Mouse (Mus musculus) midbrain, embryonic 11.5 days (tissue): ENCODE results near the gene Igfbp3. TPM values are rescaled to one million over a fixed set of nuclear protein-coding genes. Genes with fewer than 3 reads are reported as not detected.
"Not testable (repeated sequence)": the region's sequence is repeated elsewhere in the genome, so short reads cannot be mapped to it uniquely, and the experiment has no call there.

Experiments
- ATAC-seq: fragments of 200-750 bp; cut with Nextera tagmentation; 2 replicates; pipeline ENCODE4 v1.8.0; 2017; ENCODE audit warnings: moderate TSS enrichment, moderate library complexity; ENCODE audit not compliant: low FRiP score
- DNase-seq: peaks from one replicate; pipeline ENCODE4 v3.0.0; 2015; ENCODE audit warnings: low spot score; ENCODE audit errors: missing footprints
- H3K27ac ChIP-seq: fragments of 300-500 bp; sonication (generic); 2 replicates; pipeline ENCODE4 v1.5.1; 2014; ENCODE audit warnings: low read depth, low read length
- H3K27me3 ChIP-seq: fragments of 300-500 bp; sonication (generic); 2 replicates; pipeline ENCODE4 v1.6.1; 2014; ENCODE audit warnings: mild to moderate bottlenecking, low read length, moderate library complexity, mixed read lengths; ENCODE audit not compliant: control insufficient read depth, insufficient read depth
- H3K36me3 ChIP-seq: fragments of 300-500 bp; sonication (generic); 2 replicates; pipeline ENCODE4 v1.6.1; 2014; ENCODE audit warnings: mild to moderate bottlenecking, low read length, moderate library complexity, mixed read lengths; ENCODE audit not compliant: control insufficient read depth, insufficient read depth
- H3K4me1 ChIP-seq: fragments of 300-500 bp; sonication (generic); 2 replicates; pipeline ENCODE4 v1.6.1; 2014; ENCODE audit warnings: low read length; ENCODE audit not compliant: control insufficient read depth, insufficient read depth
- H3K4me2 ChIP-seq: fragments of 300-500 bp; sonication (generic); 2 replicates; pipeline ENCODE4 v1.6.1; 2014; ENCODE audit warnings: mild to moderate bottlenecking, moderate library complexity
- H3K4me3 ChIP-seq: fragments of 300-500 bp; sonication (generic); 2 replicates; pipeline ENCODE4 v1.5.1; 2014; ENCODE audit warnings: low read depth, low read length
- H3K9ac ChIP-seq: fragments of 300-500 bp; sonication (generic); 2 replicates; pipeline ENCODE4 v1.6.1; 2014; ENCODE audit warnings: low read length
- H3K9me3 ChIP-seq: fragments of 300-500 bp; sonication (generic); 2 replicates; pipeline ENCODE4 v1.6.1; 2016; ENCODE audit warnings: low read length; ENCODE audit not compliant: control insufficient read depth
- WGBS: fragments of 180-500 bp; shearing (Covaris S2); extraction: QIAGEN DNeasy Blood & Tissue Kit; methylation state at CpG from one replicate; pipeline ENCODE4 v1.1.7; 2014; 5-methylcytosine and 5-hydroxymethylcytosine counted together
- polyA plus RNA-seq: library from polyadenylated mRNA; unstranded; fragments of >200 nt; fragmentation: Nextera tagmentation; extraction: Ambion mirVana; gene quantifications from 2 replicates; pipeline ENCODE4 v1.2.1, GENCODE M21; 2014

Gene Igfbp3
- polyA plus RNA-seq, 1 experiment from 2014 or later: 6.2 TPM

DNA sequence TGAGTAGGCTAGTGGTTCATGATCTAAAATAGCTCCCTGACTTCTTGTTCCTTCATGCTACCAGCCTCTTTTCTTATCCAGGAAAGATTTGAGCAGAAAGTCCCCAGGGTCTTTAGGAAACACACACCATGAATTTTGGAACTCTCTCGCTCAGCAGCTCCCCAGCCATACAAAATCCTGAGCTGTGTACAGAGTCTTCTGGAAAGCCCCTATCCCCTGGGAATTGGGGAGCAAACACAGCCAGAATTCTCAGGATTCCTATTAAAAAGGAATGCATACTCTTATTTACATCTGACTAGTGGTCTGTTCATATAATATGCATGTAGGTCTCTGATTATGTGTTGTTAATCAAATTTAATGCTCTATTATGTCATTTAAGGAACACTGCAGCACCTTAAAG, 20.7 kb upstream of the Igfbp3 start:
- no peak overlapping the region for H3K9ac ChIP-seq
- H3K4me1 ChIP-seq: no peaks in the 10 kb centered on the region
- no peak overlapping the region for H3K4me2 ChIP-seq
- ATAC-seq (no peak), DNase-seq (no peak)
- no peak overlapping the region for H3K4me3 ChIP-seq
- no peaks in the 10 kb centered on the region for H3K27me3 ChIP-seq
- H3K9me3 ChIP-seq: no peaks in the 10 kb centered on the region
- no peak overlapping the region for H3K27ac ChIP-seq
- WGBS: 87% methylated on average over 1 of the region's 1 CpGs
- no peaks in the 10 kb centered on the region for H3K36me3 ChIP-seq

DNA sequence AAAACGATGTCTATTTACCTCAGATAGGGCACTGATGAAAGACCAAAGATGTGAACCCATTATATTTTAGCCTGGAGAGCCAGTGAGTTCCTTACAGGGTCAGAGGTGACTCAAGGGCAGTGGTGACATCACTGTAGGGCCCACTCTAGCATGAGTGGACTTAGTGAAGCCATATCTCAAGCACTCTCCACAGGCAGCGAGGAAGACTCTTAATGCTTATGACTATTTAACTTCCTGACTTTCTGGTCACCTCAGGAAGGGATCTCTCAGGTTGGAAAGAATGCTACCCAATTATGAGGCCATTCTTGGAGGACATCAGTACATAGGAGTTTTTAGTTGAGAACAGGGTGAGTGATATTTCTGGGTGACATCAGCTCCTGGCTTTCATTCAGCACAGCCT, 19.6 kb upstream of the Igfbp3 start:
- no peak for ATAC-seq
- WGBS: 75% methylated on average over 2 of the region's 2 CpGs

DNA sequence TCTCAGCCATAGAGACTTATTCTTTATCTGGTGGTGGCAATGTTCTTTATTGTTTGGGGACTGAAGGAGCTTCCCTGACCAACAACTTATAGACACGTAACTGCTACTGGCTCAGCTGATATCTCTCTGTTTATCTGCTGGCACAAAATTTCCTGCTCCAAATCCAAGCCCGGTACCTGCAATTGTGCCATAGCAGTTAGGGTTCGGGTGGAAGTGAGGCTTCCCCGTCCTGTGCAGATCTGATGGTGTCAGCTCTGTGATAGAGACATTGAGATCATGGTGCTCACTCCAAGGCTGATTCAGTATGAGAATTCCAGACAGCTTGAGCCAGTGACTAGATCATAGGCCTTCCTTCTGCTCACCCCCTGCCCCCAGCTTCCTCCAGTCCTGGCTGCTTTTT, 18.2 kb upstream of the Igfbp3 start:
- H3K4me1 ChIP-seq: no peaks in the 10 kb centered on the region
- H3K9me3 ChIP-seq: no peaks in the 10 kb centered on the region
- no peak for ATAC-seq

More for the DNA sequence above, 19.6 kb upstream of the Igfbp3 start:
- no peaks in the 10 kb centered on the region for H3K4me1 ChIP-seq
- H3K27ac ChIP-seq: no peak overlapping the region
- DNase-seq: no peak
- H3K36me3 ChIP-seq: no peaks in the 10 kb centered on the region
- H3K4me3 ChIP-seq: no peak overlapping the region
- H3K9ac ChIP-seq: no peak overlapping the region
- H3K4me2 ChIP-seq: no peak overlapping the region
- H3K27me3 ChIP-seq: no peaks in the 10 kb centered on the region
- no peaks in the 10 kb centered on the region for H3K9me3 ChIP-seq

DNA sequence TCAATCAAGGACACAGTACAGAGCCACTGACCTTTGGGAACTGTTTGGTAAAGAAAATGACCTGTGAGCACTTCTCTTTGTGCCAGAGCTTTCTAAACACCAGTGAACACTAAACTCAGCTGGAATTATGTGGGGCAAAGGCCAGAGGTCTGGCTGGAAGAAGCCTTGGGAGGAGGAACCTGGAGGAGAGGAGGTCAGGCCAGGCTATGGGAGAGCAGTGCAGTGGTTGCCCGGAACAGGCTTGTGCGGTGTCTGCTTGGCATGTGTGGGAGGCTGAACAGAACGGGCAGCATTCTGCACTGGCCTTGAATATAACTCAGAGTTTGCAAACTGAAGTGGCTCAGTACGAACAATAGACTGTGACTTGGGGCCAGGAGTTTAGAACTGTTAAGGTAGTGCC, 16.3 kb upstream of the Igfbp3 start:
- Histone ChIP-seq H3K36me3 (no peaks in the 10 kb centered on the region), H3K9ac (no peak overlapping the region), H3K4me3 (no peak overlapping the region), H3K27me3 (no peaks in the 10 kb centered on the region), H3K4me2 (no peak overlapping the region), H3K9me3 (no peaks in the 10 kb centered on the region), H3K27ac (no peak overlapping the region), H3K4me1 (no peaks in the 10 kb centered on the region)
- DNase-seq: no peak
- ATAC-seq: no peak
- WGBS: 82% methylated on average over 4 of the region's 4 CpGs

More for the DNA sequence above, 18.2 kb upstream of the Igfbp3 start:
- Histone ChIP-seq H3K4me3 (no peak overlapping the region), H3K27me3 (no peaks in the 10 kb centered on the region), H3K27ac (no peak overlapping the region), H3K4me2 (no peak overlapping the region), H3K9ac (no peak overlapping the region), H3K36me3 (no peaks in the 10 kb centered on the region)
- DNase-seq: no peak
- 92% methylated on average over 4 of the region's 4 CpGs for WGBS

DNA sequence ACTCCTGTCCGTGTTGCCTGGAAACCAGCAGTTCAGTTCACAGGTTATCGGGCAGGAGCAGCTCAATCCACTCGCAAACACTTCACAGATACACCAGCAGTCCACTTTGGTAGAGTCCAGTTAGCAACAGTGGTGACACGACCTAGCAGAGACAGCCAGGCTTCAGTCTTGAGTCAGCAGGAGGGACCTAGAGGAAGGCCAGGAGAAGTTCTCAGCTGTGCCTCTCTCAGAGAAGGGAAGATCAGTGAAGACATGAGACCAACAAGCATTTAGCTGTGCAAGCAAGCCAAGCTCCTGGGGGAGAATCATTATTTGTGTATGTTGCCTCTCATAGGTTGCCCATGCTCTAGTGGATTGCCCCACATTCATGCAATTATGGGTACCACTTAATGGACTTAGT, 14.4 kb upstream of the Igfbp3 start:
- DNase-seq (no peak), ATAC-seq (no peak)
- H3K9me3 ChIP-seq: no peaks in the 10 kb centered on the region
- 91% methylated on average over 4 of the region's 4 CpGs for WGBS
- no peak overlapping the region for H3K9ac ChIP-seq
- H3K4me1 ChIP-seq: no peaks in the 10 kb centered on the region
- no peaks in the 10 kb centered on the region for H3K36me3 ChIP-seq
- H3K27ac ChIP-seq: no peak overlapping the region
- H3K4me2 ChIP-seq: no peak overlapping the region
- no peaks in the 10 kb centered on the region for H3K27me3 ChIP-seq
- H3K4me3 ChIP-seq: no peak overlapping the region

DNA sequence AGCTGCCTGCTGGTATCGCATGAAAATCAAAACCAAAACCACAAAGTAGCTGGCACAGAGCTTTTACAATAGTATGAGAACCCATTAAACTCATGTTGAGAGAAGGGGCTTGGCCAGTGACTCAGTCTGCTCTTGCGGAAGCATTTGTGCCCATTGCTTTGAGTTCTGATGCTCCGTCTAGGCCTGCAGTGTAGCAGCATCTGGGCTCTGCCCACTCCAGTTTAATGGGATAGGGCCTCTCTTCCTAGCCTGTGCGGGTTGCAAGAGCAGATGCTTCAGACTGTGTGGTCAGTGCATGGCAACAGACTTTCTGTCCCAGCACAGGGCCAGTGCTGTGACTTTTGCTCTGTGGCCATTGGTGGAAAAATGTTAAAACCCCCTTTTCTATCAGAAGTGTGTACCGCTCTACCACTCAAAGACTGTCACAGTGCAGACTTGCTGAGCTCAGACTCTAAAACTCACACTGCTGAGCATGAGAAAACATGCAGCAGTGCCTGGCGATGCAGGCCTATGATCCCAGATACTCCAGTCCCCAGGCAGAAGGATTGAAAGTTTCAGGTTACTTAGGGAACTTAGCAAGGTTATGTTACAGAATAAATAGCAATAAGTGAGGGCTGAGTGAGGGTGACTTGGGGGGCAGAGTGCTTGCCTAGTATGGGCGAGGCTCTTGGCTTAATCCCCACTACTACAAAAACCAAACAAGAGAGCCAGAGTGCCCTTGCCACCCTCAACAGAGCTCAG, 13.3 kb upstream of the Igfbp3 start:
- Histone ChIP-seq H3K4me2 (no peak overlapping the region), H3K4me1 (no peaks in the 10 kb centered on the region), H3K9ac (no peak overlapping the region), H3K4me3 (no peak overlapping the region), H3K27ac (no peak overlapping the region), H3K27me3 (no peaks in the 10 kb centered on the region), H3K36me3 (no peaks in the 10 kb centered on the region), H3K9me3 (no peaks in the 10 kb centered on the region)
- no peak for DNase-seq
- ATAC-seq: no peak
- WGBS: 84% methylated on average over 7 of the region's 7 CpGs

DNA sequence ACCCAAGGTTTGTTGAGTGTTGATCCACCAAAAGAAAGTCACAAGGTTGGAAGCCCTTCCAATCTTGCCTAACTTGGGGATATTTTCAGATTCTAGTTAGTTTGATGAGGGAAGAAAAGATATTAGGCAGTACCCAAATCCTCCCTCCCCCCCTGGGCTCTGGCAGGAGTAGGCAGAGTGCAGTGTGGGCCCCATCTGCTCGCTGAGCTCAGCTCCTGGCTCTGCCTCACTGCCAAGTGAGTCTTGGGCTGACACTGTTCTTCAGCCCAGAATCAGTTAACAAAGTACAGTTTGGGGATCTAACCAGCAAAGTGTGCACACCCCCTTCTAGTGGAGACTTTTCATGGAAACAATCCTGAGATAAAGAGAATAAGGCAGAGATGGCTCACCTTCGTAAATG, 12.5 kb upstream of the Igfbp3 start:
- no peak overlapping the region for H3K27ac ChIP-seq
- no peak overlapping the region for H3K4me2 ChIP-seq

DNA sequence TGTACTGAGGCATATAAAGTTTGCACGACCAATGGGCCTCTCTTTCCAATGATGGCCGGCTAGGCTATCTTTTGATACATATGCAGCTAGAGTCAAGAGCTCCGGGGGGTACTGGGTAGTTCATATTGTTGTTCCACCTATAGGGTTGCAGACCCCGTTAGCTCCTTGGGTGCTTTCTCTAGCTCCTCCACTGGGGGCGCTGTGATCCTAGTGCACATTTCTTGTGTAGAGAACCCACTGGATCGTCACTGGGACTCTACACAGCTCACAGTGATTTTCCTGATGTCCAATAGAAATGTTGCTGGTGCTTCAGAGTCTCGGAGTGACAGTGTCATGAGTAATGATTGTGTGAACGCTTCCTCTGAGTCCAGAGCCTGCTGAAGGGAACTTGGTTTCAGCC, 8.1 kb upstream of the Igfbp3 start:
- H3K27ac ChIP-seq, DNase-seq, H3K4me1 ChIP-seq, ATAC-seq, H3K9me3 ChIP-seq, H3K4me3 ChIP-seq, H3K9ac ChIP-seq, H3K4me2 ChIP-seq, H3K27me3 ChIP-seq, H3K36me3 ChIP-seq: not testable (repeated sequence)
- 72% methylated on average over 7 of the region's 8 CpGs for WGBS

More for the DNA sequence above, 12.5 kb upstream of the Igfbp3 start:
- 79% methylated on average over 2 of the region's 2 CpGs for WGBS
- Histone ChIP-seq H3K4me3 (no peak overlapping the region), H3K9me3 (no peaks in the 10 kb centered on the region), H3K36me3 (no peaks in the 10 kb centered on the region), H3K9ac (no peak overlapping the region), H3K4me1 (no peaks in the 10 kb centered on the region), H3K27me3 (no peaks in the 10 kb centered on the region)
- ATAC-seq: no peak
- no peak for DNase-seq

DNA sequence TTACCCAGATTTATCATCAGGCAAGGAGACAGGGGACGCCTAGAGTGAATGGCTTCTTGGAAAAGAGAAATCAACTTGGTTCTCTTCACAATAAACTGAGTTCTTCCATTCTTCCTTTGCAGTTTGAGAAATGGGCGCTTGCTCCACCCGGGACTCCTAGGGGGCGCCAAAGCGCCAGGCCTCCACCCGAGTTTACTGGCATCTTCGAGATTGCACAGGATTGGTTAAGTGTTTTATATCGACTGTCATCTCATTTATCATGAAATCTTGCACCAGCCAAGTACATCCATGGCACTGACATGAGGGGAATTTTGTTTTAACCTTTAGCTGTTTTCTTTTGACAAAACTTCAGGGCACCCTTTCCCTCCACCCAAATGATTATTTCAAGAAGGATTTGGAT, 2.0 kb upstream of the Igfbp3 start:
- peaks cover 28% of the 10 kb centered on the region for H3K27me3 ChIP-seq
- no peak overlapping the region for H3K4me3 ChIP-seq
- H3K9me3 ChIP-seq: no peaks in the 10 kb centered on the region
- no peaks in the 10 kb centered on the region for H3K36me3 ChIP-seq
- H3K9ac ChIP-seq: no peak overlapping the region
- ATAC-seq (no peak), DNase-seq (peak; percentile 95)
- H3K4me1 ChIP-seq: peaks cover 9% of the 10 kb centered on the region
- H3K4me2 ChIP-seq: no peak overlapping the region
- 18% methylated on average over 8 of the region's 8 CpGs for WGBS
- no peak overlapping the region for H3K27ac ChIP-seq
